Mouse (Mus musculus) adrenal gland, adult (tissue): ENCODE results near the gene Slc13a2.

Experiments used
- DNase-seq, 2 experiments: peaks; one replicate each; pipeline ENCODE4 v3.0.0; 2022 to 2023; ENCODE audit warnings: low spot score in 1 of 2; ENCODE audit not compliant: inconsistent age in 2 of 2

Slc13a2 gene

DNA sequence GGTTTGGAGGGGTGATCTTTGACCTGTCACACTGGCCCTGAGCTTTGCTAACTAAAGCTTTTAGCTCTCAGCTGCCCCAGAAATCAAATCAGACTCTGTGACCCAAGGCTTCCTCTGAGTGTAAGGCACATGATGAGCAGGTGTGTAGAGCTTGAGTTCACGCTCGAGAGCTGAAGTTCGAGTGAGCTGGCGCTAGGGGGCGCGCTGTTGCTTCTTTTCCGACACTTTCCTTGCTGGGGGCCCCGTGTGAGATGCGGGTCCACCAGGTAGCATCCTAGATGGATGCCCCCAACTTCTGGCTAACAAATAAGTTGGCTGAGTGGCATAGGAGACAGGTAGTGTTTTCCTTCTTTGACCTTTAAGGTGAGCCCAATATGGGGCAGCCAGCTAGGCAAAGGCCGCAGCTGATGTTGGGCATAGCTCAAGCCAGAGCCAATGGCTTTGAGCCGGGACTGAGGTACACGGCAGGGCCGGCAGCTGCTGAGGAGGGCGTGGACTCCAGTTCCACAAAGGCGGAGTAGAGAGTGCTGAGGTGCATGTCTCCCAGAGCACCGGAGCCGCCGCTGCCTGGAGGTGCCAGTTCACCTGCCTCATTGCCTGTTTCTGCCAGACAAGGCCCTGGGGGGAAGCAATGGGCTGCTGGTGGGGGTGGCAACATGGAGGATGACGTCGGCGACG lies 63.5 kb downstream of the Slc13a2 start:
- DNase-seq: peak in 1 of 2 experiments; percentile 79

DNA sequence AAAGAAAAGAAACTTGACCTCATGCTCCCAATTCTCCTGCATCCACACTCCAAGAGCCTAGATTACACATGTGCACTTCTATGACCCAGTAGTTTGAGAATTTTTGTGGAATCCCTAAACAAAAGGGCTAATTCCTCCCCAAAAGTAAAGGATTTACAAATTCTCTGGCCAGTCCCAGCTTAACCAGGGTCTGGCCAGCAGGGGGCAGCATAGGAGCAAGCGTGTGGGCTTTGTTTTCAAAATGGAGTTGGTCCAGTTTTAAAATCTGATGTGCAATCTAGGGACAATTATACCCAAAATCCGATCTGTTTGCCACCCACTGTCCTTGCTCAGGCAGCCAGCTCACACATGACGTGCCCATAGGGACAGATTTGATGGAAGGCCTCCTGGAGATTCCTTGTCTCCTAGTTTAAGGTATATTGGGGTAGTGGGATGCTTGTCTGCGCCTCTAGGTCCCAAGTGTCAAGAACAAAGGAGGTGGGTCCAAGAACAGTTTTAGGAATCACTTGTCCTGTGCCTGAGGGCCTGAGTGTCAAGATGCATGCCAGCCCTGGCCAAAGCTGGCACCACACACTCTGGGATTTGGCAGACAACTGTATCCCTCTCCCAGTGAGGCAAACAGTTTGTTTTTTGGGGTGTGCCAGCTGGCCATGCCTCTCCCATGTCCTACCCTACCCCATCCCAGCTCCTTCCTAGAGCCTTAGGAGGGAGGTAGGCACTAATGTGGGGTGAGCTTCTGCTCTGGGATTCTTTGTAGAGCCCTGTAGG lies 66.4 kb downstream of the Slc13a2 start:
- peak; percentile 63 to 85 for DNase-seq

DNA sequence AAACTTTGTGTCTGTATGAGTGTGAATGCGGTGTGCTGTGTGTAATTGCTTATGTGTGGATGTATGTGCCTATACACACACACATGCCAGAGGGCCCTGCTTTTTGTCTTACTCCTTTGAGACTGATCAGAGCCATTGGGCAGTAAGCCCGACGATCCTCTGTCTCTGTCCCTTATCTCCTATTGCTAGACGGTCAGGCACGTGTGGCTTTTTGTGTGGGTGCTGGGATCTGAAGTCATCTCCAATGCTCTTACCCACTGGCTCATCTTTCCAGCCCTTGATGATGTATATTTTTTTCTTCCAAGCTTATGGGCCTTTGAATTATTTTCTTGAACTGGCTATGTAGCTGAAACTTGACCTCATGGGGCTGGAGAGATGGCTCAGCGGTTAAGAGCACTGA lies 67.1 kb downstream of the Slc13a2 start:
- no peak for DNase-seq

DNA sequence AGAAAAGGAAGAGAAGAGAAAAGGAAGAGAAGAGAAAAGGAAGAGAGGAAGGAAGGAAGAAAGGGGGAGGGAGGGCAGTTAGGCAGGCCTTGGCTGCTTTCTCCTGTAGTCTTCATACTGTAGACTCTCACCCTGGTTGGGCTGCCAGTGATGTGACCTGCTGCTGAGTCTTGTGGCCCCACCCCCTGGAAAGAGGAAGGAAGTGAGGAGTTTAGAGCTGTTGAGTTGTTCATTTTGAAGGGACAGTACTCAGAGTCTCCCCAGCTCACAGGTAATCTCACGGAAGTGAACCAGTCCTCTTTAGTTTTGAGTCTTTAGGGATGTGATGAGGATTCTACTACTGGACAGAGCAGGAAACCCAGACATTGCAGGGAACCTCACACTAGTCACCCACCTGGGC lies 68.9 kb downstream of the Slc13a2 start:
- no peak for DNase-seq

DNA sequence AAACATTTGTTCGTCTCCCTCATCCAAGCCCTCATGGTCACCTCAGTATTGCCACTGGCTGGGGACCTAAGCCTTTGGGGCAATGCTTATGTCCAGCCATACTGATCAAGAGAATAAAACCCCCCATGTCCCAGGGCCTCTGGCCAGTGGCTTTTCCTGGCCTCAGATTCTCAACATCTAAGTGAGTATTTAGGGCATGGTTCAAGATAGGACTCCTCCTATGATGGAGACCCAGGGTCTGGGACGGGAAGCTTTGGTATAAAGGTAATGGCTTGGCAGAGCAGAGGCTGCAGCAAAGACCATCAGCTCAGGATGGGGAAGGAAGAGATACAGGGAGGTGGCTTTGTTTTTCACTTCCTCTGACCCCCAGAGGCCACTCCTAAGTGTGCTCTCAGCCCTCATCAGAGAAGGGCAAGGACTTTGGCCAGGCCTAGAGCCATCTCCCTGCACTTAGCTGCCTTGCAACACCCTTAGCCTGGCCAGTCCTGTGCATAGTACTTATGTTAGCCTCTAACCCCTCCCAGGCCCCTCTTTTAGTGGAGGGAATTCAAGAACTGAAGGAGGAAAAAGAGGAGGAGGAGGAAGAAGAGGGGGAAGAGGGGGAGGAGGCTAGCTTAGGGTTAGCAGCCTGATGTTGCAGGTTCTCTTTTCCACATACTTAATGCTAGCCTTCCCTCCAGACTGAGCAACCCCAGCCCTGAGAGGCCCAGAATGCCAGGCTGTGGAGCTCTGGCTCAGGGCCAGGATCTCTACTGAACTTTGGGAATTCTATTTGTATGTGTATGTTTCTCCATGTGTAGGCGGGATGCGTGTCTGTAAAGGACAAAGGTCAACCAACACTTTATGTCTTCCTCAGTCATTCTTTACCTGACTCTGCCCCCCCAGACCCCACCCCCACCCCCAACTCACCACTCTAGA lies 72.3 kb downstream of the Slc13a2 start:
- no peak for DNase-seq

DNA sequence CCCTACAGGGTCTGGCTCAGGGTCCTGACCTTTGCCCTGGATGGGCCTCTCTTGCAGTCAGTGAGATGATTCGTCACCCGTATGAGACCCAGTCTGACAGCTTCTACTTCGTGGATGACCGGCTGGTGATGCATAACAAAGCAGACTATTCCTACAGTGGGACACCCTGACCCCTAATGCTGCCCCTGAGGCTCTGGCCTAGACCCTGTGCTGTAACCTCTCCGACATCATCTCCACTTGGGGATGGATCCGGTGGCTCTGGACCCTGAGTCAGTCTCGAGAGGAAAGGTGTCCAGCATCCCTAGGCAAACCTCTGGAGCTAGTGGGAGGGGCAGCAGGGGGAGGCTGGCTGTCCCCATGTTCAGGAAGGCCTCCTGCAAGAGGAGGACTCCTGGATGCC lies 73.5 kb downstream of the Slc13a2 start:
- DNase-seq: no peak

DNA sequence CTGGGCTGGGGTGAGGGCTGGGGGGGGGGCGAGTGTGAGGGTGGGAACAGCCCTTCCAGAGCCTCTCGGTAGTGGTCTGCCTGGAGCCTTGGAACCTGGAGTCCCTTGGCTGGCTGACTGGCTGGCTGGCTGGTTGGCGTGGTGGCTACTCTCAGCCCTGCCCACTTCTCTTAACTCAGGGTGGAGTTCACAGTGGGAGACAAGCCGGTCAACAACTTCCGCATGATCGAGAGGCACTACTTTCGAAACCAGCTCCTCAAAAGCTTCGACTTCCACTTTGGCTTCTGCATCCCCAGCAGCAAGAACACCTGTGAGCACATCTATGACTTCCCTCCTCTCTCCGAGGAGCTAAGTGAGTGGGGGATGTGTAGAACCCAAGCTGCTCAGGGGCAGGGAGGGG lies 74.1 kb downstream of the Slc13a2 start:
- peak in 1 of 2 experiments; percentile 54 for DNase-seq
